Mouse (Mus musculus) heart, embryonic 11.5 days (tissue): ENCODE data around the gene Cdk5r2. TPM values are rescaled to one million over a fixed set of nuclear protein-coding genes. Genes with fewer than 3 reads are reported as not detected.
A peak's percentile ranks its signal among the peaks of the same experiment; 100 is the strongest.

Experiments used
- ATAC-seq: fragments of 200-750 bp; cut with Nextera tagmentation; replicated peaks from 2 replicates; pipeline ENCODE4 v1.8.0; 2017; ENCODE audit warnings: moderate library complexity; ENCODE audit not compliant: insufficient number of reproducible peaks, low FRiP score, low TSS enrichment
- H3K27ac ChIP-seq: fragments of 300-500 bp; sonication (generic); 2 replicates; pipeline ENCODE4 v1.5.1; 2014; ENCODE audit warnings: mild to moderate bottlenecking, low read depth, low read length
- H3K27me3 ChIP-seq: fragments of 300-500 bp; sonication (generic); 2 replicates; pipeline ENCODE4 v1.6.1; 2014; ENCODE audit warnings: mild to moderate bottlenecking, low read length, mixed read lengths; ENCODE audit not compliant: control insufficient read depth, insufficient read depth
- H3K36me3 ChIP-seq: fragments of 300-500 bp; sonication (generic); 2 replicates; pipeline ENCODE4 v1.6.1; 2014; ENCODE audit warnings: mild to moderate bottlenecking, low read length, moderate library complexity, mixed read lengths; ENCODE audit not compliant: control insufficient read depth, insufficient read depth
- H3K4me1 ChIP-seq: fragments of 300-500 bp; sonication (generic); 2 replicates; pipeline ENCODE4 v1.6.1; 2014; ENCODE audit warnings: low read length; ENCODE audit not compliant: control insufficient read depth, insufficient read depth
- H3K4me2 ChIP-seq: fragments of 300-500 bp; sonication (generic); 2 replicates; pipeline ENCODE4 v1.6.1; 2014; ENCODE audit warnings: mild to moderate bottlenecking, moderate library complexity
- H3K4me3 ChIP-seq: fragments of 300-500 bp; sonication (generic); 2 replicates; pipeline ENCODE4 v1.5.1; 2014; ENCODE audit warnings: low read depth, low read length
- H3K9ac ChIP-seq: fragments of 300-500 bp; sonication (generic); 2 replicates; pipeline ENCODE4 v1.6.1; 2014; ENCODE audit warnings: mild to moderate bottlenecking, low read depth, low read length, moderate library complexity
- H3K9me3 ChIP-seq: fragments of 300-500 bp; sonication (generic); replicated peaks from 2 replicates; pipeline ENCODE4 v1.6.1; 2016; ENCODE audit warnings: low read length; ENCODE audit not compliant: control insufficient read depth
- WGBS: fragments of 180-500 bp; shearing (Covaris S2); extraction: QIAGEN DNeasy Blood & Tissue Kit; methylation state at CpG from one replicate; pipeline ENCODE4 v1.1.7; 2014; ENCODE audit not compliant: insufficient replicate concordance; 5-methylcytosine and 5-hydroxymethylcytosine counted together
- polyA plus RNA-seq: library from polyadenylated mRNA; unstranded; fragments of >200 nt; fragmentation: Nextera tagmentation; extraction: Ambion mirVana; gene quantifications from 2 replicates; pipeline ENCODE4 v1.2.1, GENCODE M21; 2014

The Cdk5r2 gene
- polyA plus RNA-seq, 1 experiment from 2014 or later: 0.30 TPM

DNA sequence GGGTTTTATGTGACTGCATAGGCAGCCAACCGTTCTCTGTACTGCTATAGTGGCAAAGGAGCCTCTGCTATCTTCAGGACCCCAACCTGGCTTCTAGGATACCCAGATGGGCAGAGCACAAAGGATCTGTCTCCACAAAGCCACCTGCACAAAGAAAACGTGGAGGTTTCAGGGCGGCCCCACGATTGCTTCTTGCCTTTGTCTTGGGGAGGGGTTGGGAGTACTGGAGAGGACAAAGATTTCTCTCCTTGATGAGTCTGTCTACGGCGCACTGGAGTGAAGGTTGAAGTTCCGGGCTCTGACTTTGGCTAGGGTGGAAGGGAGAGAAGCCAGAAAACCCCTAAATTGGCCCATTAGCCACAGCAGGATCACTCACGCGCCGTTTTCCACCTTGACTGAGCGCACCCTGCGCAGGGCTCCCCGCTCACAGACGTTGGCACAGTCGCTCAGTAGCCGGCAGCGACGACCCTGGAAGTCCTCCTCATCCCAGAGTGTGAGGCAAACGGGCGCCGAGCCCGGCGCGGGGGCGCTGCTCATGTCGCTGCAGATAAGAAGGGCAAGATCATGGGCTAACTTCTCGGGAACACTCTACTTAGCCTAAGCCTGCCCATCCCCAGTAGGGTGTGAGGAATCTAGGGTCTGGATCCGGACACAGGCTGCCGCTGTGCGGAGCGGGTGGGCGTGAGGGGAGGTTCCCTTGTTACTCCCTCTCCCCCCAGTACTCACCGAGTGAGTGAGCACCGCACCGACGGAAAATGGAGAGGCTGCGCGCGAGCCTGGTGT, 37.8 kb downstream of the Cdk5r2 start:
- ATAC-seq: no peak
- Histone ChIP-seq H3K4me2 (peak overlapping the region; percentile 29), H3K27ac (no peak overlapping the region), H3K9ac (no peak overlapping the region), H3K27me3 (peaks cover 90% of the 10 kb centered on the region), H3K9me3 (no peaks in the 10 kb centered on the region), H3K36me3 (no peaks in the 10 kb centered on the region), H3K4me3 (0 out of 2 replicates have a peak overlapping the region, but pooled peaks have one; percentile 8), H3K4me1 (no peaks in the 10 kb centered on the region)
- WGBS: 2% methylated on average over 39 of the region's 39 CpGs

DNA sequence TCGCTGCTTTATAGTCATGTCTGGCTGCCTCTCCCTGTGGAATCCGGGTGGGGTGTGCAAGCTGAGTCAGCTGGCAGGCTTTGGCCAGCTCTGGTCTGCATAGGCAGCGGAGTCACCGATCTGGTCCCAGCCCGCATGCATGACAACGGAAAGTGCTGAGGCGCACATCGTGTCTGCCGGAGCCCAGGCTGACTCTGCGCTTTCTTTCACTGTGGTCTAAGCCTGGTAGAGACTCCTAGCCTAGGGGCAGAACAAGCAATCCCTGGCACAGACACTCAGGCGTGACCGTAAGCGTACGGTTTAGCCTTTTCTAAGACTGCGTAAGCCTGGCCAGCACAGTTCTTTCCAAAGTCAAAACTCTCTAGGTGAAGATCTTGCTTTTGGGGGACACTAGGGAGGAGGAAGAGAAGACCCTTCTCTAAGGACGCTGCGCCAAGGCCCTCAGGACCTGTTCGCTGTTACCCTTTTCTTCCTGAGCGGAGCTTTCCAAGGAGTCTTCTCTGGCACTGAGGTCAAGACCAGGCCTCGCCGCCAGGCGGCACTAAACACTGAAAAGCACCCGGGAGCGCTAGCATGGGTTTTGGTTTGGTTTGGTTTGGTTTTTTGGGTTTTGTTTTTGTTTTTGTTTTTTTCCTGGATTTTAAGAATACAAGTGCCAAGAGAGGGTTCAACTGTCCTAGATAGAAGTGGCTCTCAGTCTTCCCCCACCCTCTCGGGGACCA, 38.6 kb downstream of the Cdk5r2 start, which contains the start of gene Cryba2:
Cryba2 (minus strand) TSS at position 10 of the 722 bp plus-strand sequence.
- peak within 1 kb of the TSS; percentile 29 for H3K4me2 ChIP-seq

DNA sequence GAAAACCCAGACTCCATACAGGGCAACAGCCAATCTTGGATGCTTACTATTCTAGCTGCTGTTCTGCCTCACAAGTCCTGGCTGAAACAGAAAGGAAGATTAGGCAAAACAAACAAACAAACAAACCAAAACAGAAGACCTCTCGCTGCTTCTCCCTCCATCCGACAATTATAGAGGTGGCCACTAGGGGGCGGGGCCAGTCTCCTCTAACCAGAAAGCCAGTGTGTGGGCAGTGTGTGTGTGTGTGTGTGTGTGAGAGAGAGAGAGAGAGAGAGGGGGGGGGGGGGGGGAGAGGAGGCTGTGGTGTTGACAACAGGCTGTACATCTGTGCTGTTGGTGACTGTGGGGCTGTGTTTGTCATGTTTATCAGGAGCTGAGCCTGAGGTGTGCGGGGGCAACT, 40.2 kb downstream of the Cdk5r2 start:
- Histone ChIP-seq H3K27me3 (peaks cover 98% of the 10 kb centered on the region), H3K9me3 (no peaks in the 10 kb centered on the region), H3K36me3 (no peaks in the 10 kb centered on the region), H3K4me1 (peaks cover 10% of the 10 kb centered on the region), H3K4me2 (no peak overlapping the region), H3K4me3 (no peak overlapping the region), H3K9ac (no peak overlapping the region), H3K27ac (no peak overlapping the region)
- no peak for ATAC-seq
- 24% methylated on average over 4 of the region's 4 CpGs for WGBS

More for the DNA sequence above, 38.6 kb downstream of the Cdk5r2 start, which contains the start of gene Cryba2:
- H3K4me3 ChIP-seq: 0 out of 2 replicates have a peak within 1 kb of the TSS, but pooled peaks have one; percentile 8
- WGBS: 4% methylated on average over 25 of the region's 25 CpGs
- H3K9ac ChIP-seq: no peak within 1 kb of the TSS
- ATAC-seq: no peak
- 0 out of 2 replicates have a peak, but pooled peaks cover 4% of the 10 kb centered on the region for H3K4me1 ChIP-seq
- H3K27ac ChIP-seq: no peak within 1 kb of the TSS
- no peaks in the 10 kb centered on the region for H3K36me3 ChIP-seq
- H3K27me3 ChIP-seq: peaks cover 92% of the 10 kb centered on the region
- H3K9me3 ChIP-seq: no peaks in the 10 kb centered on the region

DNA sequence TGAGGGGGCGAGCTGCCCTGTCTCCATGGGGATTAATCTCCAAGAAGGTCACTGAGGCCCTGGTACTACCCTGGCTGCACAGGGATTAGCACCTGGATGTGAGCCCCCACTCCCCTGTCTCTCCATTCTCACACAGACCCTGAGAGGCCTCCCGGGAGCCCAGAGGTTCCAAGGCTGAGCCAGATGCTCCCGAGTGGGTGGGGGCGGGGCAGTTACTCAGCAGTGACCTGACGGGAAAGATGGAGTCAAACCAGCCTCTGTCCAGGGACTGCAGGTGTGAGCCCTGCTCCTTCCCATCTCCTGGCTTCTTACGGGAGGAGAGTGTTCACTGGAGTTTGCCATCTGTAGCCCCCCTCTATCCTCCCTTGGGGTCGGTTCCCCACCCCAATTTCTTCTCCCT, 43.2 kb downstream of the Cdk5r2 start:
- H3K27ac ChIP-seq: no peak overlapping the region
- 2% methylated on average over 7 of the region's 7 CpGs for WGBS
- no peaks in the 10 kb centered on the region for H3K9me3 ChIP-seq
- no peak overlapping the region for H3K9ac ChIP-seq
- H3K36me3 ChIP-seq: no peaks in the 10 kb centered on the region
- peaks cover 98% of the 10 kb centered on the region for H3K27me3 ChIP-seq
- H3K4me1 ChIP-seq: peaks cover 15% of the 10 kb centered on the region
- no peak for ATAC-seq
- H3K4me2 ChIP-seq: no peak overlapping the region
- no peak overlapping the region for H3K4me3 ChIP-seq

DNA sequence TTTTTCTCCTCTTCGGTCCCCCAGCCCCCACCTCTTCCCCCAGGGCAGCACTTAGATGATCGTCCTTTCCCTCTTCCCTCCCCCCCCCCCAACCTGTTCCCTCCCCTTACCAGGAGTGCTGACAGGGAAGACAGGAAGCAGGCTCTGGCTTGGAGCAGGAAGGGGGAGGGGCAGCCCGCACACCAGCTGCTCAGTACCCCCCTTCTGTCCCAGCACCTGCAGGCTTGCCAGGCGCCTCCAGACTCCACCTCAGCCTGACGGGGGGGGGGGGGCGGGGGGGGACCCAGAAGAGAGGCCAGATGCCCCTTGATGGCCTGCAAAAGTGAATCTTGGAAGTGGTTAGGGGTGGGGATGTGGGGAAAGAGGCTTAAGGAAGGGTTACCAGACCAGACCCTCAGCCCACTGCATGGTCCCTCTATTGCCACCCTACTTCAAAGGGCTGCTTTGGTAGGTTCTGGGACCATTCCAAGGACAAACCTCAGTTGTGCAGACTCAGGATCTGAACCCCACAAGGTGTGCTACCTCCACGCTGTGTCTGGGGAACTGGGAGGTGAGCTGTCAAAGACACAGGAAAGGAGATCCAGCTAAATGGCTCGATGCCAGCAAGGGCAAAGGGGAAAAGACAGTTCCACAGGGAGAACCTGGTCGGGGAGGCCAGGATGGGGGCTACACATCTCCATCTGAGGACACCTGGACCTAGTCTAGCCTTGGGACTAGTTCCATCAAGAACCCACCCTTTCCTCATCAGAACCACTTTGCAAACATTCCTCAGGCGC, 44.1 kb downstream of the Cdk5r2 start:
- Histone ChIP-seq H3K27ac (no peak overlapping the region), H3K27me3 (peaks cover 98% of the 10 kb centered on the region), H3K9ac (no peak overlapping the region), H3K36me3 (no peaks in the 10 kb centered on the region), H3K4me3 (no peak overlapping the region), H3K4me1 (peaks cover 15% of the 10 kb centered on the region), H3K4me2 (no peak overlapping the region), H3K9me3 (no peaks in the 10 kb centered on the region)
- 5% methylated on average over 7 of the region's 10 CpGs for WGBS
- no peak for ATAC-seq

DNA sequence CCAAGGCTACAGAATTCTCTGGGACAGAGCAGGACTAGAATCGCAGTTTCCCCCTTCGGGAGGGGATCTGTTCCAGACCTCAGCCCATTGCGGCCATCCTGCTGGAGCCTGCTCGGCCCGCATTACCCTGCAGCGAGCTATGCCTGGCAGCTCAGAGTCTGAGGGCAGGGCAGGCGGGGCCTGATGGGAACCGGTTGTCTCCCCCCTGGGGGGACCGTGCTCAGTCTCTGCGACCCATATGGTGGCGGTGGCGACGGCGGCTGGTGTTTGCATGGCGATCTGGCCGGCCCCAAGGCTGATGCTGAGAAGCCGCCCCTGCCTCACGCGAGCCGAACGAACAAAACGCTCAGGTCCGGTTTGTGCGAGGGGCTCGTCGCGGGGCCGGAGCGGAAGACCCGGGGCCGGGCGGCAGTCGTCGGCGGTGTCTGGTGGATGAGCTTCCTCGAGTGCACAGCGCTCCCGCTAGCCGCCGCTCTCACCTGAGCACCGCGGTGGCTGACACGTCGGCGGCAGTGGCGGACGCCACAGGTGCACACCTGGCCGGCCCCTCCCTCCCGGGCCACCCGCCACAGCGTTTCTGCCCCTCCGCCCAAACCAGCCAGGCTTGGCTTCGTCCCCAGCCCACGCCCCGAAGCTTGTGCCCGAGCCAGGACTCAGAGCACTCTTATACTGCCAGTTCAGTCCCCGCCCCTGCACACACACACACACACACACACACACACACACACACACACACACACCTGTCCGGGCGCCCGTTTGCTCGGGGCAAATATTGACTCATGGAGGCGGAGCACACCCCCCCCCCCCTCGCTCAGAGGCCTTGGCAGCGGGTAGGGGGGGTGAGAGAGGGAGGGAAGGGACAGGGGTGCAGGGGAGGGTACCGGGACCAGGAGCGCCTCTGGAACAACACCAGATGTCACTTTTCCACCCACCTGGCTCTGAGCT, 45.9 kb downstream of the Cdk5r2 start:
- Histone ChIP-seq H3K27ac (no peak overlapping the region), H3K9ac (no peak overlapping the region)

DNA sequence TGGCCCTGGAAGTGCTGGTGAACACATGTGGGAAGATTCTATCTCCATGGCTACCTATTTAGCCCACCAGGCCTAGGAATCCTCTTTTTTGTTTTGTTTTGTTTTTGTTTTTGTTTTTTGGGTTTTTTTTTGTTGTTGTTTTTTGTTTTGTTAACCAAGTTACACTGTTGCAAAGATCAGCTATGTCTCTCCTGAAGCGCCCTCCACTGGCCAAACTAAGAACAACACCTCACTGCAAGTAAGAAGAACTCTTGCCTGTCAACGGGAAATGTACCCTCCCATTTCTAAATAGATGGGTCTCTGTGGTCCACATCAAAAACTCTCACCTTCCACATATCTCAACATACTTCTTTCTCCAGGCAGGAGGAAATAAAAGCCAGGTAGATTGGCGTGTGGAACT, 47.0 kb downstream of the Cdk5r2 start:
- Histone ChIP-seq H3K9ac (no peak overlapping the region), H3K27me3 (peaks cover 91% of the 10 kb centered on the region), H3K4me3 (no peak overlapping the region), H3K4me2 (no peak overlapping the region), H3K4me1 (peaks cover 15% of the 10 kb centered on the region), H3K27ac (no peak overlapping the region), H3K9me3 (no peaks in the 10 kb centered on the region), H3K36me3 (no peaks in the 10 kb centered on the region)
- WGBS: 6% methylated on average over 3 of the region's 3 CpGs
- no peak for ATAC-seq

More for the DNA sequence above, 45.9 kb downstream of the Cdk5r2 start:
- peak overlapping the region; percentile 35 for H3K4me3 ChIP-seq
- no peaks in the 10 kb centered on the region for H3K9me3 ChIP-seq
- peaks cover 100% of the 10 kb centered on the region for H3K27me3 ChIP-seq
- 1% methylated on average over 62 of the region's 66 CpGs for WGBS
- peak overlapping the region; percentile 64 for H3K4me2 ChIP-seq
- H3K4me1 ChIP-seq: peaks cover 15% of the 10 kb centered on the region
- no peak for ATAC-seq
- no peaks in the 10 kb centered on the region for H3K36me3 ChIP-seq
